Mouse (Mus musculus): ENCODE results near the gene Homer2. TPM values are rescaled to one million over a fixed set of nuclear protein-coding genes. Genes with fewer than 3 reads are reported as not detected.

The Homer2 gene
- polyA plus RNA-seq, 1 experiment from 2014 or later = 121 TPM

DNA sequence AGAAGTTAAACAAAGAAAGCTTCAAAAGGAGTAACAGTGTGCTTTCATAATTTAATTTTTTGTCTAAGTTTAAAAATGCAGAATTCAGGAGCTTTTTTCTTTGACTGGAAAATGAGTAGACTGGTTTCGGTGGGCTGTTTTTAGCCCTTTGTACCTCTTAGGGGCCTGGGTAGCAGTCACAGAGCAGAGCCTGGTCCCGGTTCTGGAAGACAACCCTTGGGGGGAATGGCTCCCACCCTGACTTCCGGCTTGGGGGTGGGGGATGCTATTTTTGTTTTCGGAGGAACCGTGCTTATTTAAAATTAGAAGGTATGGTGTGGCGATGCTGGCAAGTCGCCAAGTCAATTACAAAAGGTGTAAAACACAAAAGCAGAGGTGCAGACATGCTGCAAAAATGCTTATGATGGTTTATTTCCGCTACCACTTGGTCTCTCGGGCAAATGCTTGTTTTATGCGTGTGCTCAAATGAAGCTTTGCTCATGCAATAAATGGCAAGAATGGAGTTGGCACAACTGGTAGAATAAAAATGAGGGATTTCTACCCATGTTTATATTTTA lies 34.5 kb downstream of the Homer2 start:
- Histone ChIP-seq H3K4me1 (replicated peaks) (peaks cover 44% of the 10 kb centered on the region), H3K36me3 (no peaks in the 10 kb centered on the region), H3K27me3 (replicated peaks) (no peaks in the 10 kb centered on the region), H3K9me3 (replicated peaks) (no peaks in the 10 kb centered on the region), H3K4me2 (peak overlapping the region; percentile 45), H3K4me3 (0 out of 2 replicates have a peak overlapping the region, but pooled peaks have one; percentile 9), H3K27ac (ENCODE audit: poor library complexity, severe bottlenecking) (peak overlapping the region; percentile 43), H3K9ac (no peak overlapping the region)
- ATAC-seq (ENCODE audit: insufficient number of reproducible peaks, low FRiP score) = no peak
- 51% methylated on average over 10 of the region's 10 CpGs for WGBS

GRCm38 (mm10) chr7:81667156-81667555 lies 40.2 kb downstream of the Homer2 start:
- Histone ChIP-seq H3K27me3 (replicated peaks) (no peaks in the 10 kb centered on the region), H3K4me2 (no peak overlapping the region), H3K27ac (ENCODE audit: poor library complexity, severe bottlenecking) (no peak overlapping the region), H3K4me1 (replicated peaks) (peaks cover 18% of the 10 kb centered on the region), H3K36me3 (no peaks in the 10 kb centered on the region), H3K9ac (no peak overlapping the region), H3K4me3 (no peak overlapping the region), H3K9me3 (replicated peaks) (no peaks in the 10 kb centered on the region)
- 81% methylated on average over 4 of the region's 4 CpGs for WGBS
- no peak for ATAC-seq (ENCODE audit: insufficient number of reproducible peaks, low FRiP score)

- 70% methylated on average over 9 of the region's 9 CpGs for WGBS
- Histone ChIP-seq H3K36me3 (no peaks in the 10 kb centered on the region), H3K9me3 (replicated peaks) (no peaks in the 10 kb centered on the region), H3K27me3 (replicated peaks) (no peaks in the 10 kb centered on the region), H3K27ac (ENCODE audit: poor library complexity, severe bottlenecking) (no peak overlapping the region), H3K4me3 (no peak overlapping the region), H3K4me1 (replicated peaks) (peaks cover 16% of the 10 kb centered on the region), H3K4me2 (no peak overlapping the region), H3K9ac (no peak overlapping the region)
- no peak for ATAC-seq (ENCODE audit: insufficient number of reproducible peaks, low FRiP score)
Measured at GRCm38 (mm10) chr7:81666585-81666984, 40.7 kb downstream of the Homer2 start.

- H3K36me3 ChIP-seq = 0 out of 2 replicates have a peak, but pooled peaks cover 3% of the 10 kb centered on the region
- H3K4me2 ChIP-seq = no peak overlapping the region
- no peak for ATAC-seq (ENCODE audit: insufficient number of reproducible peaks, low FRiP score)
- H3K4me1 ChIP-seq (replicated peaks) = peaks cover 16% of the 10 kb centered on the region
- no peak overlapping the region for H3K9ac ChIP-seq
- no peaks in the 10 kb centered on the region for H3K27me3 ChIP-seq (replicated peaks)
- no peak overlapping the region for H3K4me3 ChIP-seq
- H3K9me3 ChIP-seq (replicated peaks) = no peaks in the 10 kb centered on the region
- no peak overlapping the region for H3K27ac ChIP-seq (ENCODE audit: poor library complexity, severe bottlenecking)
- 57% methylated on average over 3 of the region's 3 CpGs for WGBS
Measured at GRCm38 (mm10) chr7:81663057-81663456, 44.3 kb downstream of the Homer2 start.

DNA sequence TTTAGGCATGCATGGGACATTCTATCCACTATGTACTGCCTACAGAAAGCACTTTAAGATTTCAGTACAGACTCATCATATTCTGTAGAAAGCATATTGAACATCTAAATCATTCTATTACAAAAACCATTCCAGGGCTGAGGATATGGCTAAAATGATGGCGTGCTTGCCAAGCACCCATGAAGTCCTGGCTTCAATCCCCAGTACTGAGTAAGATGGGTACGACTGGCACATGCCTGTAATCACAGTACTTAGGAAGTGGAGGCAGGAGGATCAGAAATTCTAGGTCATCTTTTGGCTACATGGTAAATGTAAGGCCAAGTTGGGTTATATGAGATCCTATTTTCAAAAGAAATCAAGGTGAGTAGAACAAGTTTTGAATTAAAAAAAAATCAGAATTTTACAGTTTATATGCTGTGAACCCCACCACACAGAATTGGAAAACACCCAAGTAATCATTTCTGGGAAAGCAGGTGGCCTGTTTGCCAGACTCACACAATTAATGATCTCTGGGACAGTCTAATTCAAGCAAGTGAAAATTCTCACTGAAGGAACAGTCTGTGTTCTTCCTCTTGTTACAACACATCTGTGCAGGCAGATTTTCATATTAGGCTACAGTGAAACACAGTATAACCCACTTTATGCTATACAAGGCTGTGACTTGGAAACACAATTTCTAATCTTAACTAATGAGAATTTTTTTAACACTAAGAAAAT lies 49.5 kb downstream of the Homer2 start:
- Histone ChIP-seq H3K36me3 (0 out of 2 replicates have a peak, but pooled peaks cover 3% of the 10 kb centered on the region), H3K4me1 (replicated peaks) (peaks cover 30% of the 10 kb centered on the region), H3K9me3 (replicated peaks) (no peaks in the 10 kb centered on the region), H3K27ac (ENCODE audit: poor library complexity, severe bottlenecking) (no peak overlapping the region), H3K27me3 (replicated peaks) (no peaks in the 10 kb centered on the region), H3K9ac (no peak overlapping the region), H3K4me2 (no peak overlapping the region), H3K4me3 (no peak overlapping the region)
- 86% methylated on average over 2 of the region's 2 CpGs for WGBS
- no peak for ATAC-seq (ENCODE audit: insufficient number of reproducible peaks, low FRiP score)

DNA sequence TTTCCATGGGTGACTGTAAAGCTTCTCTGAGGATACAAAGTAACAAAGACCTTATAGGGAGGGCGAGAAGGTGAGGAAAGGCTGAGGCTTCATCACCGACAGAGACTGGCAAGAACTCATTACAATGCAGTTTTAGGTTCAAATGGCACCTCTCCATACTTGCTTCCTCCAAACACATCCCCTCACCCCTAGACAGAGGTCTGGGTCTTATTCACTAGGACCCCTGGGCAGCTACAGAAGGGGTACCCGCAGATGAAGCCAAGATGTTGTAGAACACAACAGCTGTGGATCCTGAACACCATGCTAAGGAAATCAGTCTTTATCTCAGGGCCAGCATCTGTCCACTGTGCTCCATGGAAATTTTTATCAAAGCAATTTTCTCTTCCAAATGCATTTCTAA lies 50.3 kb downstream of the Homer2 start:
- Histone ChIP-seq H3K4me2 (no peak overlapping the region), H3K9ac (no peak overlapping the region), H3K4me3 (no peak overlapping the region), H3K36me3 (0 out of 2 replicates have a peak, but pooled peaks cover 3% of the 10 kb centered on the region), H3K4me1 (replicated peaks) (peaks cover 36% of the 10 kb centered on the region), H3K27ac (ENCODE audit: poor library complexity, severe bottlenecking) (no peak overlapping the region), H3K27me3 (replicated peaks) (no peaks in the 10 kb centered on the region), H3K9me3 (replicated peaks) (no peaks in the 10 kb centered on the region)
- no peak for ATAC-seq (ENCODE audit: insufficient number of reproducible peaks, low FRiP score)
- WGBS = 83% methylated on average over 3 of the region's 3 CpGs

DNA sequence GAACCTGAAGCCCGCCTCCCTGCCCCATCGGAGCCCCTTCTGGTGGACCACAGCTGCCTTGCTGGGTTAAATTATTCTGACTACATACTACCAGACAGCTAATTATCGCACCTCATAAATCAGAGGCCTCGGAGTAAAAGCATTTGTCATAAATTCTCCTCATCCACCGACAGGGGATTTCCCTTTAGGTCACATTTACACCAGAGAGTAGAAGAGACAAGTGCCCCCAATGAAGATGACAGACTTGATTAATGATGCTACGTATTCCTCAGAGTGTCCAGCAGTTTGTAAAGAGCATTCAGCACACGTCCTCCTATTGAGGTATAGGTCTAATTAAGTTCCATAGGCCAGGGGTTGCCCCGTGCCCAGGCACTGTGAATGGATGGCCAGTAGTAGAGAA lies 50.7 kb downstream of the Homer2 start:
- H3K4me2 ChIP-seq = no peak overlapping the region
- no peak for ATAC-seq (ENCODE audit: insufficient number of reproducible peaks, low FRiP score)
- H3K27me3 ChIP-seq (replicated peaks) = no peaks in the 10 kb centered on the region
- H3K9me3 ChIP-seq (replicated peaks) = no peaks in the 10 kb centered on the region
- no peak overlapping the region for H3K9ac ChIP-seq
- peaks cover 40% of the 10 kb centered on the region for H3K4me1 ChIP-seq (replicated peaks)
- WGBS = 77% methylated on average over 8 of the region's 8 CpGs
- H3K27ac ChIP-seq (ENCODE audit: poor library complexity, severe bottlenecking) = no peak overlapping the region
- no peak overlapping the region for H3K4me3 ChIP-seq
- H3K36me3 ChIP-seq = 0 out of 2 replicates have a peak, but pooled peaks cover 3% of the 10 kb centered on the region

- 69% methylated on average over 9 of the region's 9 CpGs for WGBS
- ATAC-seq (ENCODE audit: insufficient number of reproducible peaks, low FRiP score) = no peak
Measured at GRCm38 (mm10) chr7:81654946-81655718, 52.2 kb downstream of the Homer2 start.

GRCm38 (mm10) chr7:81653988-81654387 lies 53.3 kb downstream of the Homer2 start:
- H3K36me3 ChIP-seq = no peaks in the 10 kb centered on the region
- H3K9ac ChIP-seq = peak overlapping the region; percentile 33; the same call in 1 of the 2 replicates
- ATAC-seq (ENCODE audit: insufficient number of reproducible peaks, low FRiP score) = no peak
- H3K4me1 ChIP-seq (replicated peaks) = peaks cover 53% of the 10 kb centered on the region
- H3K27ac ChIP-seq (ENCODE audit: poor library complexity, severe bottlenecking) = peak overlapping the region; percentile 55
- 49% methylated on average over 8 of the region's 8 CpGs for WGBS
- peak overlapping the region; percentile 40 for H3K4me2 ChIP-seq
- H3K4me3 ChIP-seq = no peak overlapping the region
- H3K9me3 ChIP-seq (replicated peaks) = no peaks in the 10 kb centered on the region
- no peaks in the 10 kb centered on the region for H3K27me3 ChIP-seq (replicated peaks)

More at GRCm38 (mm10) chr7:81654946-81655718, 52.2 kb downstream of the Homer2 start:
- no peak overlapping the region for H3K9ac ChIP-seq
- no peak overlapping the region for H3K27ac ChIP-seq (ENCODE audit: poor library complexity, severe bottlenecking)
- H3K4me2 ChIP-seq = no peak overlapping the region
- no peaks in the 10 kb centered on the region for H3K27me3 ChIP-seq (replicated peaks)
- no peak overlapping the region for H3K4me3 ChIP-seq
- H3K9me3 ChIP-seq (replicated peaks) = no peaks in the 10 kb centered on the region
- no peaks in the 10 kb centered on the region for H3K36me3 ChIP-seq
- peaks cover 52% of the 10 kb centered on the region for H3K4me1 ChIP-seq (replicated peaks)

DNA sequence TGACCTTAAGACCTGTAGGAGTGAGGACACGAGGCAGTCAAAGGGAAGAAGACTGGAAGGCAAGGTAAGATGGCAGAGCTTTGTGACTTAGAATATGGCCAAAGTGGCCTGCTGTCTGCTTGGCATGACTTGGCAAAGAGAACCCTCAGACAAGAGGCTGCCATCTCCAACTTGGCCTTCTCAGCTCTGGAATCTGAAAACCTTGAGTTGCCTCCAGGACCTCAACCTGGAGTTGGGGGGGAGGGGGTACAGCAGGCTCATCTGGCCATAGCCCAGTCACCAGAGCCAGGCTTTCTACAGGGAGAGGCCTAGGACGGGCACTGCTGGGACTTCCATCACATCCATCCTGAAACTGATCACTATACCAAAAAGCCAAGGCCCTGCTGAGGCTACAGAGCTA lies 55.0 kb downstream of the Homer2 start:
- WGBS = 60% methylated on average over 2 of the region's 2 CpGs
- no peak overlapping the region; the same call in 1 of the 2 replicates for H3K27ac ChIP-seq (ENCODE audit: poor library complexity, severe bottlenecking)
- no peaks in the 10 kb centered on the region for H3K9me3 ChIP-seq (replicated peaks)
- no peaks in the 10 kb centered on the region for H3K27me3 ChIP-seq (replicated peaks)
- no peak for ATAC-seq (ENCODE audit: insufficient number of reproducible peaks, low FRiP score)
- H3K9ac ChIP-seq = no peak overlapping the region
- H3K4me3 ChIP-seq = no peak overlapping the region
- peaks cover 4% of the 10 kb centered on the region; the same call in 1 of the 2 replicates for H3K36me3 ChIP-seq
- H3K4me1 ChIP-seq (replicated peaks) = peaks cover 55% of the 10 kb centered on the region
- H3K4me2 ChIP-seq = no peak overlapping the region

- Histone ChIP-seq H3K4me2 (0 out of 2 replicates have a peak overlapping the region, but pooled peaks have one; percentile 26), H3K36me3 (peaks cover 4% of the 10 kb centered on the region; the same call in 1 of the 2 replicates), H3K27me3 (replicated peaks) (no peaks in the 10 kb centered on the region), H3K4me3 (no peak overlapping the region), H3K9ac (peak overlapping the region; percentile 31; the same call in 1 of the 2 replicates), H3K4me1 (replicated peaks) (peaks cover 59% of the 10 kb centered on the region), H3K27ac (ENCODE audit: poor library complexity, severe bottlenecking) (peak overlapping the region; percentile 61), H3K9me3 (replicated peaks) (no peaks in the 10 kb centered on the region)
- no peak for ATAC-seq (ENCODE audit: insufficient number of reproducible peaks, low FRiP score)
- 36% methylated on average over 5 of the region's 5 CpGs for WGBS
Measured at GRCm38 (mm10) chr7:81651284-81651683, 56.0 kb downstream of the Homer2 start.

All from heart, embryonic 12.5 days (tissue).